In the genomic region with DNA sequence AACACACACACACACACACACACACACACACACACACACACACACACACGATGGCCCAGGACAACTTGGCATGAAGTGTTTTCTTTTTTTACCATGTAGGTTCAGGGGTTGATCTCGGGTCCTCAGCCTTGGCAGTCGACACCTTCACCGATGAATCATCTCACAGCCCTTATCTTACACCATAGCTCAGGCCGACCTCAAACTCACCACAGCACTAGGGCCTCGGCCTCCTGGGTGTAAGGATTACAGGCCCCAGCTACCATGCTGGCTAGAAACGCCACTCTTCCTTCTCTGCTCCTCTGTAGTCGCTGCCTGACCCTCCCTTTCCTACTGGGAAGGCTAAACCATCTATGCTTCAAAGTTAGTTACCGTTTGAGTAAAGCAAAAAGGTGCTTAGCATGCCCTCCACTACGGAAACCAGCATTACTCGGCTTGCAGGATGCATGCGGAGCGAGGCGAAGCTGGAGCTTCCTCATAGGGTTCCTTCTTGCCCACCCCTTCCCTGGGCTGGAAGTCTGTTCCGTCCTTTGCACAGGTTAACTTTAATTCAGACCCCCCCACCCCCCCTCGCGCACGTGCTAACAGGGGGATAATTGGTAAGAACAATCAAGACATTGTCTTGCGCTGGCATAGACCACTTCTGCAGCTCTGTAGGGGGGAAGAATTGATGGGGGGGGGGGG, we compare ENCODE assay signal across 11 mouse cellular contexts. TPM values are rescaled to one million over a fixed set of nuclear protein-coding genes. Genes with fewer than 3 reads are reported as not detected.
DNase-seq lines count a peak whose midpoint lies in the region; ATAC-seq and TF ChIP-seq lines count a peak whose summit lies in the region.
"Had no signal": no experiment of that assay in that cellular context is flagged by ENCODE, and none has a peak within 500 bp of the region (broad histone marks: within the 10 kb centered on the region; RNA-seq: fewer than 3 reads in every experiment).

No protein-coding gene starts in this region.

- H3K4me3 ChIP-seq in liver, postnatal 0 days (ENCODE audit: low read depth, low read length) = no peak overlapping the region
- no peak overlapping the region for H3K4me3 ChIP-seq in liver, embryonic 11.5 days (ENCODE audit: low read depth, low read length)
- peak overlapping the region; percentile 39 for H3K4me3 ChIP-seq in forebrain, embryonic 10.5 days
- no peak overlapping the region for H3K4me3 ChIP-seq in limb, embryonic 13.5 days
- H3K4me3 ChIP-seq in neural tube, embryonic 15.5 days (replicated peaks) = no peak overlapping the region
- no peak overlapping the region for H3K4me3 ChIP-seq in intestine, embryonic 15.5 days (replicated peaks)
- H3K4me3 ChIP-seq: embryonic facial prominence, embryonic 15.5 days had no signal

- 34% methylated on average over 19 of the region's 19 CpGs for WGBS in liver, postnatal 0 days (ENCODE audit: insufficient replicate concordance)
- 24% methylated on average over 19 of the region's 19 CpGs for WGBS in liver, embryonic 11.5 days
- WGBS in forebrain, embryonic 10.5 days = 9% methylated on average over 19 of the region's 19 CpGs
- 31% methylated on average over 19 of the region's 19 CpGs for WGBS in limb, embryonic 13.5 days
- WGBS in neural tube, embryonic 15.5 days = 11% methylated on average over 19 of the region's 19 CpGs
- WGBS in intestine, embryonic 15.5 days = 33% methylated on average over 19 of the region's 19 CpGs

- H3K36me3 ChIP-seq in liver, postnatal 0 days (replicated peaks; ENCODE audit: insufficient read depth, low read length) = no peaks in the 10 kb centered on the region
- H3K36me3 ChIP-seq in liver, embryonic 11.5 days (ENCODE audit: control insufficient read depth, insufficient read depth, low read length) = no peaks in the 10 kb centered on the region
- no peaks in the 10 kb centered on the region for H3K36me3 ChIP-seq in forebrain, embryonic 10.5 days (replicated peaks)
- H3K36me3 ChIP-seq in limb, embryonic 13.5 days = no peaks in the 10 kb centered on the region
- peaks cover 8% of the 10 kb centered on the region for H3K36me3 ChIP-seq in neural tube, embryonic 15.5 days
- no peaks in the 10 kb centered on the region for H3K36me3 ChIP-seq in intestine, embryonic 15.5 days
- H3K36me3 ChIP-seq: embryonic facial prominence, embryonic 15.5 days had no signal

- no peak for TF ChIP-seq CTCF in liver, postnatal 0 days (IDR thresholded peaks at IDR 0.05; ENCODE audit: low read depth)

- no peaks in the 10 kb centered on the region for H3K4me1 ChIP-seq in liver, postnatal 0 days (ENCODE audit: insufficient read depth)
- H3K4me1 ChIP-seq in liver, embryonic 11.5 days (replicated peaks; ENCODE audit: control insufficient read depth, insufficient read depth, low read length) = no peaks in the 10 kb centered on the region
- peaks cover 54% of the 10 kb centered on the region for H3K4me1 ChIP-seq in forebrain, embryonic 10.5 days
- H3K4me1 ChIP-seq in limb, embryonic 13.5 days = peaks cover 16% of the 10 kb centered on the region
- peaks cover 37% of the 10 kb centered on the region for H3K4me1 ChIP-seq in neural tube, embryonic 15.5 days
- no peaks in the 10 kb centered on the region for H3K4me1 ChIP-seq in intestine, embryonic 15.5 days (replicated peaks)

- TF ChIP-seq EP300 in liver, postnatal 0 days (IDR thresholded peaks at IDR 0.05; ENCODE audit: low read depth) = no peak

- no peak for DNase-seq in liver, postnatal 0 days
- no peak for DNase-seq in liver, embryonic 11.5 days (ENCODE audit: low spot score)
- DNase-seq in forebrain, embryonic 10.5 days (ENCODE audit: extremely low spot score, low spot score) = no peak
- DNase-seq in cerebellum, adult 9-10 months = no peak
- no peak for DNase-seq in kidney, postnatal 14 days

- peaks cover 4% of the 10 kb centered on the region; the same call in 1 of the 2 replicates for H3K27me3 ChIP-seq in liver, postnatal 0 days (ENCODE audit: insufficient read depth, low read length)
- peaks cover 21% of the 10 kb centered on the region for H3K27me3 ChIP-seq in liver, embryonic 11.5 days (replicated peaks; ENCODE audit: control insufficient read depth, insufficient read depth, low read length)
- peaks cover 93% of the 10 kb centered on the region for H3K27me3 ChIP-seq in forebrain, embryonic 10.5 days (ENCODE audit: poor library complexity, severe bottlenecking)
- H3K27me3 ChIP-seq in limb, embryonic 13.5 days = peaks cover 70% of the 10 kb centered on the region
- peaks cover 44% of the 10 kb centered on the region for H3K27me3 ChIP-seq in neural tube, embryonic 15.5 days (replicated peaks)
- no peaks in the 10 kb centered on the region for H3K27me3 ChIP-seq in intestine, embryonic 15.5 days (replicated peaks)

- H3K9me3 ChIP-seq in liver, postnatal 0 days (ENCODE audit: low read length) = no peaks in the 10 kb centered on the region
- no peaks in the 10 kb centered on the region for H3K9me3 ChIP-seq in liver, embryonic 11.5 days (ENCODE audit: control insufficient read depth, low read length)
- no peaks in the 10 kb centered on the region for H3K9me3 ChIP-seq in forebrain, embryonic 10.5 days
- H3K9me3 ChIP-seq in limb, embryonic 13.5 days = no peaks in the 10 kb centered on the region
- no peaks in the 10 kb centered on the region for H3K9me3 ChIP-seq in neural tube, embryonic 15.5 days (replicated peaks)
- H3K9me3 ChIP-seq in intestine, embryonic 15.5 days = no peaks in the 10 kb centered on the region
- H3K9me3 ChIP-seq: embryonic facial prominence, embryonic 15.5 days had no signal

- ATAC-seq in liver, postnatal 0 days = peak; percentile 40; the same call in 1 of the 2 replicates
- ATAC-seq in liver, embryonic 11.5 days (replicated peaks; ENCODE audit: low FRiP score) = no peak
- no peak for ATAC-seq in limb, embryonic 13.5 days (ENCODE audit: low FRiP score, low read depth)
- 0 out of 2 replicates have a peak, but pooled peaks have one; percentile 2 for ATAC-seq in neural tube, embryonic 15.5 days (ENCODE audit: low FRiP score)
- no peak for ATAC-seq in intestine, embryonic 15.5 days

- no peak overlapping the region for H3K4me2 ChIP-seq in liver, postnatal 0 days (ENCODE audit: low read depth, low read length)
- H3K4me2 ChIP-seq in liver, embryonic 11.5 days = no peak overlapping the region
- peak overlapping the region; percentile 14; the same call in 1 of the 2 replicates for H3K4me2 ChIP-seq in limb, embryonic 13.5 days (replicated peaks)
- peak overlapping the region; percentile 24 for H3K4me2 ChIP-seq in neural tube, embryonic 15.5 days
- no peak overlapping the region for H3K4me2 ChIP-seq in intestine, embryonic 15.5 days (replicated peaks)
- H3K4me2 ChIP-seq: embryonic facial prominence, embryonic 15.5 days had no signal

- no peak overlapping the region for H3K27ac ChIP-seq in liver, postnatal 0 days (ENCODE audit: low read depth)
- H3K27ac ChIP-seq in liver, embryonic 11.5 days (ENCODE audit: low read depth, low read length) = no peak overlapping the region
- peak overlapping the region; percentile 88 for H3K27ac ChIP-seq in forebrain, embryonic 10.5 days
- no peak overlapping the region for H3K27ac ChIP-seq in limb, embryonic 13.5 days
- H3K27ac ChIP-seq in neural tube, embryonic 15.5 days (replicated peaks) = peak overlapping the region; percentile 83
- H3K27ac ChIP-seq in intestine, embryonic 15.5 days = no peak overlapping the region
- H3K27ac ChIP-seq: embryonic facial prominence, embryonic 15.5 days; kidney, postnatal 0 days had no signal

- H3K9ac ChIP-seq in liver, postnatal 0 days (replicated peaks) = no peak overlapping the region
- H3K9ac ChIP-seq in liver, embryonic 11.5 days (ENCODE audit: low read depth, low read length) = no peak overlapping the region
- peak overlapping the region; percentile 39; the same call in 1 of the 2 replicates for H3K9ac ChIP-seq in limb, embryonic 13.5 days
- peak overlapping the region; percentile 17 for H3K9ac ChIP-seq in neural tube, embryonic 15.5 days (replicated peaks)
- H3K9ac ChIP-seq in intestine, embryonic 15.5 days = no peak overlapping the region
- H3K9ac ChIP-seq: embryonic facial prominence, embryonic 15.5 days had no signal

RNA-seq across cellular contexts. Expression of a gene that starts 18.0 kb away (rescaled TPM):
- 5.0 and 5.1 TPM in 2 replicates for polyA plus RNA-seq in liver, postnatal 0 days (2015; fragmentation: Nextera tagmentation; extraction: Ambion mirVana)
- 17.0 and 18.6 TPM in 2 replicates for polyA plus RNA-seq in liver, embryonic 11.5 days (2014; fragmentation: Nextera tagmentation; extraction: Ambion mirVana)
- polyA plus RNA-seq in forebrain, embryonic 10.5 days (2016; fragmentation: Nextera tagmentation; extraction: Ambion mirVana) = 17.0 and 20.7 TPM in 2 replicates
- polyA plus RNA-seq in limb, embryonic 13.5 days (2015; fragmentation: Nextera tagmentation; extraction: Ambion mirVana) = 21.5 and 22.0 TPM in 2 replicates
- polyA plus RNA-seq in neural tube, embryonic 15.5 days (2015; fragmentation: Nextera tagmentation; extraction: Ambion mirVana) = 14.6 and 16.9 TPM in 2 replicates
- polyA plus RNA-seq in intestine, embryonic 15.5 days (2015; fragmentation: Nextera tagmentation; extraction: Ambion mirVana) = 12.8 and 13.5 TPM in 2 replicates

RNA-seq across cellular contexts. Expression of a gene that starts 34.0 kb away (rescaled TPM):
- not detected in 2 replicates for polyA plus RNA-seq in liver, postnatal 0 days (2015; fragmentation: Nextera tagmentation; extraction: Ambion mirVana)
- polyA plus RNA-seq in liver, embryonic 11.5 days (2014; fragmentation: Nextera tagmentation; extraction: Ambion mirVana) = 0.36 TPM in 1 of 2 replicates, not detected in the other
- polyA plus RNA-seq in forebrain, embryonic 10.5 days (2016; fragmentation: Nextera tagmentation; extraction: Ambion mirVana) = 2.8 and 4.3 TPM in 2 replicates
- 0.18 and 0.60 TPM in 2 replicates for polyA plus RNA-seq in limb, embryonic 13.5 days (2015; fragmentation: Nextera tagmentation; extraction: Ambion mirVana)
- 101 and 123 TPM in 2 replicates for polyA plus RNA-seq in neural tube, embryonic 15.5 days (2015; fragmentation: Nextera tagmentation; extraction: Ambion mirVana)
- 0.95 and 1.2 TPM in 2 replicates for polyA plus RNA-seq in intestine, embryonic 15.5 days (2015; fragmentation: Nextera tagmentation; extraction: Ambion mirVana)
- polyA plus RNA-seq: liver, adult 2 months had no signal

Comparison
In these comparisons a context has a peak if more than half of its experiments do, and no peak if none do; other contexts are left out.
1. ATAC-seq: peak in liver, postnatal 0 days (single experiment) and neural tube, embryonic 15.5 days (single experiment); none in liver, embryonic 11.5 days (single experiment), limb, embryonic 13.5 days (single experiment) and intestine, embryonic 15.5 days (single experiment).
2. H3K27ac ChIP-seq: peak in forebrain, embryonic 10.5 days (single experiment) and neural tube, embryonic 15.5 days (single experiment); none in liver, postnatal 0 days (single experiment), liver, embryonic 11.5 days (single experiment), limb, embryonic 13.5 days (single experiment) and intestine, embryonic 15.5 days (single experiment).
3. H3K4me2 ChIP-seq: peak in limb, embryonic 13.5 days (single experiment) and neural tube, embryonic 15.5 days (single experiment); none in liver, postnatal 0 days (single experiment), liver, embryonic 11.5 days (single experiment) and intestine, embryonic 15.5 days (single experiment).
4. H3K9ac ChIP-seq: peak in limb, embryonic 13.5 days (single experiment) and neural tube, embryonic 15.5 days (single experiment); none in liver, postnatal 0 days (single experiment), liver, embryonic 11.5 days (single experiment) and intestine, embryonic 15.5 days (single experiment).
5. RNA of a gene that starts 34.0 kb away (polyA plus RNA-seq): 101 to 123 TPM in neural tube, embryonic 15.5 days; 2.8 to 4.3 TPM in forebrain, embryonic 10.5 days, 0.95 to 1.2 TPM in intestine, embryonic 15.5 days, 0.36 TPM in liver, embryonic 11.5 days, 0.18 to 0.60 TPM in limb, embryonic 13.5 days and not detected in liver, postnatal 0 days; every median in the first group is over 10 times any median in the second.